Mouse (Mus musculus): Measurements from ENCODE around the gene Cyp2b10.
"Not testable (repeated sequence)": the region's sequence is repeated elsewhere in the genome, so short reads cannot be mapped to it uniquely, and the experiment has no call there.

The Cyp2b10 gene

GRCm38 (mm10) chr7:25910046-25910445 is 12.6 kb downstream of the Cyp2b10 start:
- DNase-seq (ENCODE audit: low spot score in 2 of 2), result no peak

- no peak for DNase-seq (ENCODE audit: low spot score in 2 of 2)
Measured at GRCm38 (mm10) chr7:25916116-25916515, 18.7 kb downstream of the Cyp2b10 start.

- not testable (repeated sequence) for DNase-seq (ENCODE audit: low spot score in 2 of 2)
Measured at GRCm38 (mm10) chr7:25917271-25917670, 19.9 kb downstream of the Cyp2b10 start.

GRCm38 (mm10) chr7:25919467-25919866 is 22.0 kb downstream of the Cyp2b10 start:
- no peak for DNase-seq (ENCODE audit: low spot score in 2 of 2)

- DNase-seq (ENCODE audit: low spot score in 2 of 2), result no peak
Measured at GRCm38 (mm10) chr7:25945274-25945673, 47.9 kb downstream of the Cyp2b10 start.

Measured in spleen, postnatal 10 days (tissue).